Mouse (Mus musculus): ENCODE measurements around the gene Gnas. TPM values are rescaled to one million over a fixed set of nuclear protein-coding genes. Genes with fewer than 3 reads are reported as not detected.

The Gnas gene
- 2,122 and 2,206 TPM in 2 replicates for polyA plus RNA-seq (2012; rRNA removed)

DNA sequence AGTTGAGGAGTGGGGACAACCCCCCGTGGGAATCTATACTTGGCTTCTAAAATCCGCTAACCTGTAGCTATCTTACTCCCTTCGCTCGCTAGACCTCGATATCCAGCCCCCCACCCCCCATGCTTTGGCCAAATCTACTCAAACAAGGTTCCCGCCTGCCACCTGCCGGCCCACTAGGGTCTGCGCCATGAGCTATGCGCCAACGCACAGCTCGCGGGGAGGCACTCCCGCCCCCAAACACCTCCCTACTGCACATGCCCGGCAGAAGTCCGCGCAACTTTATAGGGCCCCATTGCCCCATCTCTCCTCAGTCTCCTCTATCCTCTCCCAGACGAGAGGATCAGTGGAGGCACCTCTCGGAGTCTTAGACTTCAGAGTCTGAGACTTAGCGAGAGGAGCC lies at the start of gene Gnas:
Gnas (plus strand) TSS at position 310 of the 400 bp plus-strand sequence.
- H3K4me1 ChIP-seq (ENCODE audit: control insufficient read depth, insufficient read depth, low read length) = no peaks in the 10 kb centered on the region
- TF ChIP-seq POLR2A (IDR thresholded peaks at IDR 0.05; ENCODE audit: extremely low read depth, insufficient read depth, low read length) (no peak), CTCF (IDR thresholded peaks at IDR 0.05; ENCODE audit: extremely low read depth, insufficient read depth, low read length) (peak; percentile 33)
- H3K4me3 ChIP-seq (ENCODE audit: insufficient read depth, low read length) = no peak within 1 kb of the TSS
- no peak within 1 kb of the TSS for H3K27ac ChIP-seq (ENCODE audit: insufficient read depth, low read length)

- TF ChIP-seq CTCF (IDR thresholded peaks at IDR 0.05; ENCODE audit: extremely low read depth, insufficient read depth, low read length) (no peak), POLR2A (IDR thresholded peaks at IDR 0.05; ENCODE audit: extremely low read depth, insufficient read depth, low read length) (no peak)
- no peak overlapping the region for H3K27ac ChIP-seq (ENCODE audit: insufficient read depth, low read length)
- no peak overlapping the region for H3K4me3 ChIP-seq (ENCODE audit: insufficient read depth, low read length)
- no peaks in the 10 kb centered on the region for H3K4me1 ChIP-seq (ENCODE audit: control insufficient read depth, insufficient read depth, low read length)
These were observed 41.7 kb upstream of the Gnas start for GRCm38 (mm10) chr2:174242431-174242830.

DNA sequence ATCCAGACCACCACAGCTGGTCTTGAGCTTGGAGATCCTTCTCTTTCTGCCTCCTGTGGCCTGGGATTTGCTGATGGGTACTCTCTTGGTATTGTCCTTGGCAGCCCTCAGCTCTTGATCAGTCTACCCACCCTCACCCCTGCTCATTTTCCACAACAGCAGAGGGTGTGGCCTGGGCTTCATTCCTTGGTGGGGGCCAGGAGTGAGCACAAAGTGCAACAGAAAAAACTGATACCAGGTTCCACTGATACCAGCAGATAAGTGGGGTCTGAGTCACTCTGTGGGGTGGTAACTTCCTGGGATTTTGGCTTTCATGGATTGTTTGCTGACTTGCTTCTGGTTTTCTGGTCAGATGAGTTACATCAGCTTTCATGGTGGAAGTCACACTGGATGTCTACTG lies 32.2 kb upstream of the Gnas start:
- Histone ChIP-seq H3K27ac (ENCODE audit: insufficient read depth, low read length) (no peak overlapping the region), H3K4me1 (ENCODE audit: control insufficient read depth, insufficient read depth, low read length) (no peaks in the 10 kb centered on the region), H3K4me3 (ENCODE audit: insufficient read depth, low read length) (no peak overlapping the region)
- TF ChIP-seq POLR2A (IDR thresholded peaks at IDR 0.05; ENCODE audit: extremely low read depth, insufficient read depth, low read length) = no peak

DNA sequence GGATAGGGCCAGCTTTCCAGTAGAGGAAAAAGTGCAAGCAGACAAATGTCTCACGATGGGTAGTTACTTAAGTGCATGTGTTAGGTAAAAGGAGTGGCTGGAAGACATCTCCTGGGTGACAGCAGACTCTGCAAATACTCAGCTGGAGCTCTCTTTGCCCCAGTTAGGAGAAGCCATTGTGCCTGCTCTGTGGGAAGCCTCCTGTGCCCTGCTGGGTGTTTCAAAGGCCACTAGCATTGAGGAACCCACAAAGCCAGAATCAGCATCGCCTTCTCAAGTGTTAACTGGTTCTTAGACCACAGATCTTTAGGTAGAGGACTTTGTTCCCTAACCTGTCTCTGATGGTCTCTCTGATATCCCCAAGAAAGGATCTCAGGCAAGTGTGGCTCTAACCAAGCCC lies 26.8 kb upstream of the Gnas start:
- Histone ChIP-seq H3K4me3 (ENCODE audit: insufficient read depth, low read length) (no peak overlapping the region), H3K27ac (ENCODE audit: insufficient read depth, low read length) (no peak overlapping the region), H3K4me1 (ENCODE audit: control insufficient read depth, insufficient read depth, low read length) (no peaks in the 10 kb centered on the region)
- no peak for TF ChIP-seq POLR2A (IDR thresholded peaks at IDR 0.05; ENCODE audit: extremely low read depth, insufficient read depth, low read length)
- TF ChIP-seq CTCF (IDR thresholded peaks at IDR 0.05; ENCODE audit: extremely low read depth, insufficient read depth, low read length) = no peak

DNA sequence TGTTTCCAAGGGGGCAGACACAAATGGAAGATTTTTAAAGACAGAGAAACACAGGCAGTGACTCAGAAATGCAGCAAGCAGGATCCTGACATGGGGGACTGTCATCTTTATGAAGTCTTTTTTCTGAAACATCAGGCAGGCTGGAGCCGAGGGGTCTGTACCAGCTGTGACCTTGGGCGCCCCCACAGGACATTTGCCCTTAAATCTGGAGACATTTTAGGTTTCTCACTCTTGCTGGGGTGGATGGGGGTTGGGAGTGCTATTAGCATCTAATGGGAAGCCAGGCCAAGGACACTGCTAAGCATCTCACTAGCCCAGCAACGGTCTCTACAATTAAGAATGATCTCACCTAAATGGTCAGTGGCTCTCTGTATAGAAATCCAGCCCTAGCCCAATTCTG lies 24.1 kb upstream of the Gnas start:
- H3K4me1 ChIP-seq (ENCODE audit: control insufficient read depth, insufficient read depth, low read length) = no peaks in the 10 kb centered on the region
- no peak overlapping the region for H3K4me3 ChIP-seq (ENCODE audit: insufficient read depth, low read length)
- no peak overlapping the region for H3K27ac ChIP-seq (ENCODE audit: insufficient read depth, low read length)
- no peak for TF ChIP-seq CTCF (IDR thresholded peaks at IDR 0.05; ENCODE audit: extremely low read depth, insufficient read depth, low read length)
- TF ChIP-seq POLR2A (IDR thresholded peaks at IDR 0.05; ENCODE audit: extremely low read depth, insufficient read depth, low read length) = no peak

GRCm38 (mm10) chr2:174260908-174261800 lies 23.0 kb upstream of the Gnas start:
- Histone ChIP-seq H3K4me1 (ENCODE audit: control insufficient read depth, insufficient read depth, low read length) (no peaks in the 10 kb centered on the region), H3K27ac (ENCODE audit: insufficient read depth, low read length) (no peak overlapping the region)
- no peak for TF ChIP-seq CTCF (IDR thresholded peaks at IDR 0.05; ENCODE audit: extremely low read depth, insufficient read depth, low read length)
- no peak for TF ChIP-seq POLR2A (IDR thresholded peaks at IDR 0.05; ENCODE audit: extremely low read depth, insufficient read depth, low read length)

DNA sequence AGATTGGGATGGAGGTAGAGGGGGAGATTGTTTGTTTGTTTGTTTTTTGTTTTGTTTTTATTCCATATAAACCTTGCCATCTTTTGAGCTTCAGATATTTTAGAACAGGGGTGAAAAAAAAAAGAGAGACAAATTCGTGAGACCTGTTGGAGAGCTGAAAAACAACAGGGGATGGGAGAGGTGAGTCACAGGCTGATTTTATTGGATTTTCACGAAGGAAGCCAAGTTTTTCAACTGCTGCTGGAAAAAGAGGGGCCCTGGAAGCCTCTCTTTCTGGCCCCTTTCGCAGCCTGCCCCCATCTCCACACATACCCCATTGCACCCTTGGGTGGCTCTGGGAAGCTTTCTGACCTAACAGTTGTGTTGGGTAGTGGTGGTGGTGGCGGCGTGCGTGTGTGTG lies 22.3 kb upstream of the Gnas start:
- Histone ChIP-seq H3K27ac (ENCODE audit: insufficient read depth, low read length) (no peak overlapping the region), H3K4me1 (ENCODE audit: control insufficient read depth, insufficient read depth, low read length) (no peaks in the 10 kb centered on the region), H3K4me3 (ENCODE audit: insufficient read depth, low read length) (no peak overlapping the region)
- no peak for TF ChIP-seq CTCF (IDR thresholded peaks at IDR 0.05; ENCODE audit: extremely low read depth, insufficient read depth, low read length)
- TF ChIP-seq POLR2A (IDR thresholded peaks at IDR 0.05; ENCODE audit: extremely low read depth, insufficient read depth, low read length) = no peak

More at GRCm38 (mm10) chr2:174260908-174261800, 23.0 kb upstream of the Gnas start:
- H3K4me3 ChIP-seq (ENCODE audit: insufficient read depth, low read length) = no peak overlapping the region

- no peak for TF ChIP-seq CTCF (IDR thresholded peaks at IDR 0.05; ENCODE audit: extremely low read depth, insufficient read depth, low read length)
- H3K4me3 ChIP-seq (ENCODE audit: insufficient read depth, low read length) = no peak overlapping the region
These were observed 20.9 kb upstream of the Gnas start for GRCm38 (mm10) chr2:174263110-174263815.

DNA sequence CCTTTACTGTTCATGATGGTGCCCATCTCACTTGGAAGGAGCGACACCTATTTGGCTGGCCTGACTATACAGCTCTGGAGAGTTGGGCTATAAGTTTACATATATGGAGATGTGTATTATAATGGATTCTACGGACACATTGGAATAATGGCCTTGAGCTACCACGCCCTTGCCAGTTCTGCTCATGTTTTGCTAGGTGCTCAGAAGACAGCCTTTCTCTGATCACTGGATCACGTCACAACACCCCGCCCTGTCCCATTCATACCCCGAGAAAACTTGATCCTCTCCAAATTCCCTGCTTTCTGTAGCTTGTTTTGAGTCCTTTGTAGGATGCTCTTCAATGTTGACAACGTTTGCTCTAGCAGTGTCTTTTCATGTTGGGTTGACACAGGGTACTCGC lies 19.9 kb upstream of the Gnas start:
- no peak overlapping the region for H3K27ac ChIP-seq (ENCODE audit: insufficient read depth, low read length)
- no peaks in the 10 kb centered on the region for H3K4me1 ChIP-seq (ENCODE audit: control insufficient read depth, insufficient read depth, low read length)
- TF ChIP-seq POLR2A (IDR thresholded peaks at IDR 0.05; ENCODE audit: extremely low read depth, insufficient read depth, low read length) (no peak), CTCF (IDR thresholded peaks at IDR 0.05; ENCODE audit: extremely low read depth, insufficient read depth, low read length) (no peak)
- no peak overlapping the region for H3K4me3 ChIP-seq (ENCODE audit: insufficient read depth, low read length)

More at GRCm38 (mm10) chr2:174263110-174263815, 20.9 kb upstream of the Gnas start:
- Histone ChIP-seq H3K4me1 (ENCODE audit: control insufficient read depth, insufficient read depth, low read length) (no peaks in the 10 kb centered on the region), H3K27ac (ENCODE audit: insufficient read depth, low read length) (no peak overlapping the region)

- no peak for TF ChIP-seq POLR2A (IDR thresholded peaks at IDR 0.05; ENCODE audit: extremely low read depth, insufficient read depth, low read length)
- TF ChIP-seq CTCF (IDR thresholded peaks at IDR 0.05; ENCODE audit: extremely low read depth, insufficient read depth, low read length) = no peak
- Histone ChIP-seq H3K4me3 (ENCODE audit: insufficient read depth, low read length) (no peak overlapping the region), H3K27ac (ENCODE audit: insufficient read depth, low read length) (no peak overlapping the region), H3K4me1 (ENCODE audit: control insufficient read depth, insufficient read depth, low read length) (no peaks in the 10 kb centered on the region)
These were observed 13.7 kb upstream of the Gnas start for GRCm38 (mm10) chr2:174270416-174270815.

All from cortical plate, adult 2 months (tissue).